Mouse (Mus musculus) E14TG2a.4 (cell line): ENCODE data around the gene Plekhg2.

ENCODE experiments used
- CTCF ChIP-seq: conservative IDR thresholded peaks from 2 replicates; pipeline ENCODE4 v1.5.1; 2014; ENCODE audit warnings: low read length
- NANOG ChIP-seq: IDR thresholded peaks from 2 replicates; pipeline ENCODE4 v1.6.1; 2014; ENCODE audit warnings: borderline replicate concordance, low read length, mixed read lengths

- no peak for TF ChIP-seq CTCF
- no peak for TF ChIP-seq NANOG
These were observed 47.1 kb downstream of the Plekhg2 start for GRCm38 (mm10) chr7:28325293-28325692.
